Mouse (Mus musculus) cerebellum, adult 8-10 months (tissue): ENCODE results near the gene Pebp1.

Experiments
- DNase-seq: peaks from one replicate; pipeline ENCODE4 v3.0.0; 2022

Gene Pebp1

DNA sequence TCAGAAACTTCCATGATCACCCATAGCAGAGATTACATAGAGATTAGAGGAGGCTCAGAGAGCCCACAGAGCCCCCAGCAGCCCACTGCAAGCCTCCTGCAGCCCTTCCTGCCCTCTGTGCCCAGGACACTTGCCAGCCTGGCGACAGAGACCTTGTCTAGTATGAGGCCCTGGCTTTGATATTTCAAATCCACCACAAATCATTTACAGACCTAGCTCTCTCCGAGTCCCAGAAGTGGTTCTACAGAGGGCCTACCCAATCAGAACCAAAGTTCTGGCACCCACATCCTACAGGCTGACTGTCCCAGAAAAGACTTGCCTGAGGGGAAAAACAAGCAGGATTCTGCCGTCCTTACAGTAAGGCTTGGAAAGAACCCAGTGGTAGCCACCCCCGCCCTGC is 2.2 kb downstream of the Pebp1 start:
- DNase-seq: no peak

DNA sequence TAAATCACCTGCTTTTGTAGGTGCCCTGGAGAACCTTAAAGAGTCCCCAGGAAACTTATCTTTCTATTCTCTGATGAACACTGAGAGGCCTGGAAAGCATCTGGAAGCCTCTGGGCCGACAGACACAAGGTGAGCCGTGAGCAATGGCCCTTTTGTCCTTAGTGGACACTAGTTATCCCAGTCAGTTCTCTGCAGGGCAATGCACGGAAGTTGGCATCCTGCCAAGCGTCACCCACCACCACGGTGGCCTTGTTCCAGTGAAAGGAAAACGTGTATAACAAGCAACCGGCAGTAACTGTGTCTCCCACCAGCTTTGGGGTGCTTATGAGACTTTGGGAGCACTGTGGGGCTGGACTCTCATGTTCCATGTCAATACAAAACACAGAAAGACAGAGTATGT is 2.7 kb downstream of the Pebp1 start:
- DNase-seq: no peak

DNA sequence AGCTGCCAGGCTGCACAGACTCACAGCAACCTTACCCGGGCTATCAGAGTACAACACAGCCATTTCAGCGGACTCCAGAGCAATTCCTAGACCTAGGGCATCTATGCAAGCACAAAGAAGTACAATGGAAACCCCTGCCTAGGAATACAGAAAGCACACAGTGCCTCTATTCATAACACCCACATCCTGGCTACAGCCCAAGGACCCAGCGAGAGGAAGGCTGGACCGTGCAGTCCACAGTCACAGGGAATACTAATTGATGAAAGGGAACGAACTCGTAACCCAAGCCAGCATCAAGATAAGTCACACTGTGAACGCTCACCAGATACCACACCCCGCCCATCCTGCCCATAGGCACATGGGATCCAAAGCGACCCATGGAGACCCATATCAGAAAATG is 3.4 kb downstream of the Pebp1 start:
- DNase-seq: no peak

DNA sequence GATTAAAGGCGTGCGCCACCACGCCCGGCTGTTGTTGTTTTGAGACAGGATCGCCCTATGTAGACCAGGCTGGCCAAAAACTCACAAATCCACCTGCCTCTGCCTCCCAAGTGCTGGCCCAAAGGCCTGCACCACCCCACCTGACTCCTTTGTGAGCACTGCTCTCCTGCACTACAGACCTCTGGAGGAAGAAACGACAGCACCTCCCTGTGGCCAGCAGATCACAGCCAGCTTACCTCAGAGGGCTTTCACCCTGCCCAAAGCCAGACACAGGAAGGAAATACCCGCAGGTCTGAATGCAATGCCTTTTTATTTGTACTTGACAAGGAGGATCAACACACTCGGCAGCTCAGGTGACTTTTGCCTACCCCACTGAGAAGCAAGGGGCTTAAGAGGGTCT is 5.1 kb downstream of the Pebp1 start:
- DNase-seq: no peak

DNA sequence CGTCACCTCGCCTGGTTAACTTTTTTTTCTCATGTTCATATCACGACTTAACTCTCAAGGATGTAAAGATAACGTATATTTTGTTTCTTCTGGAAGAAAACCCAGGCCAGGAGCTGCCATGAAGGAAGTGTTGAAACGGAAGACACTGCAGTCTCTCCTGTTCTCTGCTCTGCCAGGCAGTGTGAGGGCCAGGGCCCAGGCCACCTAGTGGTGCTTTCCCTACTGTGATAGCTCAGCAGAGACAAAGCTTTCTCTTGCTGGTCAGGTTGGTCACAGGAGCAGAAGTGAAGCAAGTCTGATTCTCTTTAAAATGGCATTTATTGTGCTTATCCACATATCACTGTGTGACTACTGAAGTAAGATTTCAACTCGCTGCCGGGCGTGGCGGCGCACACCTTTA is 5.9 kb downstream of the Pebp1 start:
- DNase-seq: no peak

DNA sequence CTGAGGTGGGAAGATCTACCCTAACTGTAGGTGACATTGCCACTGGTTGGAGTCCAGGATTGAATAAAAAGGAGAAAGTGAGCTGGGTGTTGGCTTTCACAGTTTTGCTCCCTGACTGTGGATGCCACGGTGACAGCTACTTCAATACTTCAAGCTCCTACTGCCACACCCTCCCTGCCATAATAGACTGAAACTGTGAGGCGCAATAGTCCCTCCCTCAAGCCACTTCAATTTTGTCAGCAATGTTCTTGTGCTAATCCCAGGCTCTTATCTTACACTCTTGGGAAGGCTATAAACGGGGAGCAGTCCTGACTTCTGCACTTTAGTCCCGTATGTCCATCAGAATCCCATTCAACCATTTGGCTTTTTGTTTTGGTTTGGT is 7.8 kb downstream of the Pebp1 start:
- DNase-seq: no peak

DNA sequence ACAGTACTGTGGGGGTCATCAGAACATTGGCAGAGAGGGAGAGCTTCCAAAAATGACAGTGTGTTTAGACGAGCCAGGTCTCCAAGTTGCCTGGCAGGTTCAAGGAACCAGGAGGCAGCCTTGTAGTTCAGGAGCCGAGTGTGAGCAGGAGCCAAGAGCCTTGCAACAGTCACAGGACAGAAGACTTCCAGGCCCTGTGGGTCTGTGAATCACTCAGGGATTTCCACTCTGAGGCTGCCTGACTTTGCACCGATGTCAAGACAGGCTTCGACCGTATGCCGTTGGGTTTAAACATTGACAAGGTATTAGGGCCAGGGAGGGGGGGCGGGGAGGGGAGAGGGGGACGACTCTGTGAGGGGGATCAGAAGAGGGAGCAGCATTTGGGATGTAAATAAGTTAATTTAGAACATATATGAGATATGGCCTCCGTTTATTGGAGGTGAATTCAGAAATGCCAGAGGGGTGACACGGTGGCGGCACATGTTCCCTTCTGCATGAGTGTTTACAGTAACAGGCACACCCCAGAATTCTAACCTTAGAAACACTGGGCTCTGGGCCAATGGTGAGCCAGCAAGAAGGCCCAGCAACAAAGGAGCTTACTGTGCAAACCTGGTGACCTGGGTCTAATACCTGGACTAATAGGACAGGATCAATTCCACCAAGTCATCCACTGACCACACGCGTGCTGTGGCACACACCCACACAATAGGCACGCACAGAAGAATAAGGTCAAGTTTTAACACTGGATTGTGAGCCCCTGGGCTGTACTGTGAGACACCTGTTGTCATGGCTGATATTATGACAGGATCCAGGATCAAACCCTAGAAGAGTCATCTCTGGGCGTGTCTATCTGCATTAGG is 8.4 kb downstream of the Pebp1 start:
- DNase-seq: no peak

DNA sequence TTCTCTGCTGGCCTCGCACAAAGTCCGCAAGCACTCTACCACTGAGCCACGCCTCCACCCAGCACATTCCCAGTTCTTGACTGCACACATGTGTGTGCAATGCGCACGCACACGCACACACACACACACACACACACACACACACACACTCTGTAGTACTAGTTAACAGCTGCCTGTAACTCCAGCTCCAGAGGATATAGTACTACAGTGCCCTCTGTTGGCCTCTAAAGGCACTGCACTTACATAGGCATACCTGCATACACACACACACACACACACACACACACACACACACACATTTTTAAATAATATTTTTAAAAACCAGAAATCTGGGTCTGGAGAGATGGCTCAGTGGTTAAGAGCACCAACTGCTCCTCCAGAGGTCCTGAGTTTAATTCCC is 9.6 kb downstream of the Pebp1 start:
- DNase-seq: no peak

DNA sequence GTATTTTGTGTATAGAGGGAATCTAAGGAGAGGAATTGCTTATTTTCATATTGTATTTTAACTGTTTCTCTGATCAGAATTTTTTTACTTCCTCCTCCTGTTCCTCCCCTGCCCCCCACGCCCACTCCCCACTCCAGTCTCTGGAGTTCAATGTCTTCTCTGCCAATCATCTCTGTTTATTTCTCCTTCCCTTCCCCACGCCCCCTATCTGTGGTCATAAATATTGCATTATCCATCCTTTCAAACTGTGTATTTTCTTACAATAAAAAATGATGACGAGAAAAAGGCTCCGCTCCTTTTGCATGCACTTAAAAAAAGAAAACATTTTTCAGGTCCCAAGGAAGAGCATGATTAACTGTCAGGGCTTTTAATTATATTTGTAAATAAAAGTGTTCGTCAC is 12.6 kb downstream of the Pebp1 start:
- DNase-seq: no peak

DNA sequence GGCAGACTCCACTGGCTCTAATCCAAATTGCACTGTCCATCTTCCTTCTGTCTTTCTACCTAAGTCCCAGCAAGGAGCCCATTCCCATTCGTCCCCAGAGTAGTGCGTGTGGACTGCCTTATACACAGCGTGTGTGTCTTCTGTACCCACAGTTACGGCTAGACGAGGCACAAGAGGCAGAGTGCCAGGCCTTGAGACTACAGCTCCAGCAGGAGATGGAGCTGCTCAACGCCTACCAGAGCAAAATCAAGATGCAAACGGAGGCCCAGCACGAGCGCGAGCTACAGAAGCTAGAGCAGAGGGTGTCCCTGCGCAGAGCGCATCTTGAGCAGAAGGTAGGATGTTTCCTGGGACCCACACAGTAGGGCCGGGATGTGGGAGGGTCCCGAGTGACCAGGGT is 15.5 kb downstream of the Pebp1 start:
- no peak for DNase-seq

DNA sequence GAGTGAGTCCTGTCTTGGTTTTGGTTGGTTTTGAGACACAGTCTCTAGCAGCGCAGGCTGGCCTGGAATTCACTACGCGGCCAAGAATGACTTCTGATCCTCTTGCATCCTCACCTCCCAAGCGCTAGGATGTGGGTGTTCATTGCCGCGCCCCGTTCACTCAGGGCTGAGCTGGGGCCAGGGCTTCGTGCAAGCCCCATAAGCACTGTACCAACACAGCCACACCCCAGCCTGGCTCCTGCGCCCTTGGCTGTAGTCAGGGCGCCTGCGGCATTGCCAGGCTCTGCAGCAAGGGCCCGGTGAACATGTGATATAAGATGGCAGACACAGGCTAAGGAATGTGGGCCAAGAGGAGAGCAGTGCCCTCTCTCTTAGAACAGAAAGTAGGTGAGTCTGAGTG is 18.0 kb downstream of the Pebp1 start:
- no peak for DNase-seq

DNA sequence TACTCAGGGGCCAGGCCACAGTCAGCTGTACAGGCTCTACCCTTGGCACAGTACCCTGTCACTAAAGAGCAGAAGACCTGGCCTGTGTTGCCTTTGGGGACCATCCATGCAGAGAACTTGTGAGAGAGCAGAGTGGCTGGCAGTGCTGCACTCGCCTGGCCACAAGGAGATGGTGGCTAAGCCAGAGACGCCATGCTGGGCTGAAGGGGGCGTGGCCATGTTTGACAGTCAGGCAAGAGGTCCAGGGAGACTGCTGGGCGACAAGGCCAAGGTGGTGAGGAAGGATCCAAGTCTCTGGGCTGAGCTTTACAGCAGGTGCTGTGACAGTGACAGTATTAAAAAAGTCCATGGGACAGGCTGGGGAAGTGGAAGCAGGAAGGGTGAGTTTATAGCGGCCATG is 18.7 kb downstream of the Pebp1 start:
- no peak for DNase-seq

DNA sequence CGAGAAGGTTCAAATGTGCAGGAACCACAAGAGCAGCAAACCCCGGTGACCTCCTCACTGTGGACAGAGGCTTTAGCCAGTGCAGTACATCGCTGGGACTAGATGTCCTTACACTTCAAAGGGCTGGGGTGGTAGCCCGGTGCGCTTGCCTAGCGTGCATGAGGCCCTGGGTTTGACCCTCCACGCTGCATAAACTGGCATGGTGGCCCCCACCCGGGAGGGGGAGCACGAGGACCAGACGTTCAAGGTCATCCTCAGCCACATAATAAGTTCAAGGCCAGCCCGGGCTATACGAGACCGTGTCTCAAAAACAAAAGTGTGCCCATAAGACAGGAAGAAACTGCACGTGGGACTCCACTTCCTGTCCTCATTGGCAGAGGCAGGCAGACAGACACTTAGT is 19.5 kb downstream of the Pebp1 start:
- DNase-seq: no peak

DNA sequence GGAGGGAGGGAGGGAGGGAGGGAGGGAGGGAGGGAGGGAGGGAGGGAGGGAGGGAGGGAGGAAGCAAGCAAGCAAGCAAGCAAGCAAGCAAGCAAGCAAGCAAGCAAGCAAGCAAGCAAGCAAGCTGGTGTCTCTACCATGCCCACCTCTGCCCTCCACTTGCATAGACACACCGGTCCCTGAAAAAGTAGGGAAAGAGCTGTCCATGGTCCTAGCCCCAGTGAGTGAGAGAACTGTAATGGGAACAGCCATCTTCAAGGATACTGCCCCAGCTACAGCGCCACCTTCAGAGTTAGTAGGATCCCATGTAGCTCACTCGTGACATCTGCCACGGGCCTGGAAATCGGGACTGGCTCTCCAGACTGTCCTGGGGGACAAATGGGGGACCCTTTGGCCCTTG is 22.7 kb downstream of the Pebp1 start:
- DNase-seq: no peak

DNA sequence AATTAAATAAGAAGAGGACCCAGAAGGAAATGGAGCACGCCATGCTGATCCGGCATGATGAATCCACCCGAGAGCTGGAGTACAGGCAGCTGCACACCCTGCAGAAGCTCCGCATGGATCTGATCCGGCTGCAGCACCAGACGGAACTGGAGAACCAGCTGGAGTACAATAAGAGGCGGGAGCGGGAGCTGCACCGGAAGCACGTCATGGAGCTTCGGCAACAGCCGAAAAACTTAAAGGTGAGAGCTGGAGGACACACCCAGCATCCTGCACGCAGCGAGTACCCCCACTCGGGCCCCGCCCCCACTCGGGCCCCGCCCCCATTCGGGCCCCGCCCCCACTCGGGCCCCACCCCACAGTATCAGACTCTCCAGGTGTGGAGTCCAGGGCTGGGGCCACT is 23.9 kb downstream of the Pebp1 start:
- DNase-seq: no peak

DNA sequence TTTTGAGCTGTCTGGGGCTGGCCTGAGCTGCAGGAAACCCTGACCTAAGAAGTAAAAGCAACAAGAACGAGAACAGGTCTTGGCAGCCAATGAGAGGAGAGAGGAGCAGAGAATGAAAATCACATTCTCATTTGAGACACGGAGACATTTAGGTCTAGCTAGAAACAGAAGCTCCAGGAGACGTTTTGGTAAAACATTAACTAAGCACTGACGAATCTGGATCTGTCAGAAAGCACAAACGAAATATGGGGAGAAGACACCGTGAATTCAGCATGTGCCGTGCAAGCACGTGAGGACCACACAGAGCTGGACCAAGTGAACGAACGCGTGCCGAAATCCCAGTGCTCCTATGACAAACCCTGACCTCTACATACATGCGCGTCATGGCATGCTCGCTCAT is 29.1 kb downstream of the Pebp1 start:
- DNase-seq: no peak

DNA sequence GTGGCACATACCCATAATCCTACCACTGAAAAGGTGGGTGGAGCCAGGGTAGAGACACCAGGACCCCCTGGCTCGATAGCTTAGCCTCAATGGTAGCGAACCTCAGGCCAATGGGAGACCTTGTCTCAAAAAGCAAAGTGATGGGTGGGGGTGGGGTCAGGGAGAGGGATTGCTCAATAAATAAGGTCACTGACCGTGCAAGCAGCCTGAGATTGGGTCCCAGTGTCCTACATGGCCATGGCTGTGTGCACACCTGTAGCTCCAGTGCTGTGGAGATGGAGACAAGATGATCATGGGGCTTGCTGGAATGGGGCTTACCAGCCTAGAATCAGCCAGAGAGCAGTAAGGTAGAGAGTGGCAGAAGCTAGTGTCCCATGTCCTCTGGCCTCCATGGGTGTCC is 35.7 kb downstream of the Pebp1 start:
- no peak for DNase-seq

DNA sequence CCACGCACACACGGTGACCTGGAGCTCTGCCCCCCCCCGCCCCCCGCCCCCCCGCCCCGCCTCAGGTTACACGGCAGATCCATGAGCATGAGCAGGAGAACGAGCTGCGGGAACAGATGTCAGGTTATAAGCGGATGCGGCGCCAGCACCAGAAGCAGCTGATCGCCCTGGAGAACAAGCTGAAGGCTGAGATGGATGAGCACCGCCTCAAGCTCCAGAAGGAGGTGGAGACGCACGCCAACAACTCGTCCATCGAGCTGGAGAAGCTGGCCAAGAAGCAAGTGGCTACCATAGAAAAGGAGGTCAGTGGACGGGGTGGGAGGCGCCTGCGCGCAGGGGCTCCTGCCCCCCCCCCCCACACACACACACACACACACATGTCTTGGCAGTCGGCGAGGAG is 36.6 kb downstream of the Pebp1 start:
- no peak for DNase-seq

DNA sequence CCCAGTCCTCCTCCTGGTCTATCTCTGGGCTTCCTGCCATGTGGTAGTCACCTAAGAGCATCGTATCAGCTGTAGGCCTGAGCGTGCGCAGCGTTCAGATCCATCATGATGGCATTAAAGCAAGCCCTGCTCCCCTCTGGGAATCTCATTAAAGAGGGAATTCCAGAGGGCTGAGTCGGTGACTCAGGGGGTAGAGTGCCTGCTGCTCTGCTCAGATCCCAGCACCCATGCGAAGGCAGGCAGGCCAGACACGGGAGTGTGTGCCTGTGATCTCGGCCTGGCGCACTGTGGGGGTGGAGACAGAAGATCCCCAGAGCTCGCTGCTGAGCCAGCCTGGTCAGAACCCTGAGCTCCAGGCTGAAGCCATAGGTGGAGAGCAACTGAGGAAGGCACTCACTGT is 39.1 kb downstream of the Pebp1 start:
- no peak for DNase-seq

DNA sequence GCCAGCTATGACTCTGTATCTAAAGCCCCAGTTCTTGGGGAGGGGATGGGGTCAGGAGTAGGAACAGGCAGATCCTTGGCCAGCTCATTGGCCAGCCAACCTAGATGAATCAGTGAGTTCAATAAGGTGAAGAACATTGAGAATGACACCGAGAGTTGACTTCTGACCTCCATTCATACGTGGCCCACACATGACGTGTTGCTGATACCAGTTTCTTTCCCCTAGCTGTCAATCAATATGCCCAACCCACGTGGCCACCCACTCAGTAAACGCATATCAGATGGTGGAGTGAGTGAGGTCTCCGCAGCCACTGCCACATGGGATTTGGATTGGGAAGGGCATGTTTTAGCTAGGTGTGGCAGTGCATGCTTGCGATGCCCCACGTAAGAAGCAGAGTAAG is 42.3 kb downstream of the Pebp1 start:
- DNase-seq: no peak

DNA sequence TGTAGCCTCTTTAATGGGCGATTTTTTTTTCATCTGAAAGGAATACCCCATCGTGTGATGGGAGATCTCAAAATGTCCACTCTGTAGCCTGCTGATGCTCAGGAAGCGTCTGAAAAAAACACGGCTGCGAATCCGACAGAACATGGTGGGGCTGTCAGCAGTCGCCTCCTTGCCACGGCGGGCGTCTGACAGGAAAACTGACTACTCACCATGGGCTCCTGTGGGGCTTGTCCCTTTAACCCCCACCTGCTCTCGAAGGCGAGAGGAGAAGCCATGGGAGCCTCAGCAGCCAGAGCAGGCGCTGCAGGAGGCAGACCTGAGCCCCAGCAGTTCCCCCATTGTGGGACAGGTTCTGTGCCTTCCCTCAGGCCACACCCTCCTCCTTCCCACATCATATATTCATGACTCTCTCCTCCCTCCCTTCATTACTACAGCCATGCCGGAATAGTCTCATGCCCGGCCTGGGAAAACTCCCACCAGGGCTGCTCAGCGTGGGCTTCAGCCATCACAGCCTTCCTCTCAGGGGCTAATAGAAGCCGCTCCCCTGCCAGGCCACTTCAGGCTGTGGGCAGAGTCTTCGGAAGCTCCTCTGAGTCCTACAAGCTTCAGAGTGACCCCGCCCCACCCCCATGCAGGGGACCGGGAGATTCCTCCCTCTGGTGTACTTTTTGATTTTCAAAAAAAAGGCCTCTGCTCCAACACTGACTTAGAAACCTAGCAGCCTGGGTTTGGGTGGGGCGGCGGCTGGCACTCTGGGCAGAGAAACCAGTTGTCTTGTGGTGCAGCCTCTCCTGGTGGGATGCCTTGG is 44.5 kb downstream of the Pebp1 start:
- DNase-seq: peak; percentile 44

DNA sequence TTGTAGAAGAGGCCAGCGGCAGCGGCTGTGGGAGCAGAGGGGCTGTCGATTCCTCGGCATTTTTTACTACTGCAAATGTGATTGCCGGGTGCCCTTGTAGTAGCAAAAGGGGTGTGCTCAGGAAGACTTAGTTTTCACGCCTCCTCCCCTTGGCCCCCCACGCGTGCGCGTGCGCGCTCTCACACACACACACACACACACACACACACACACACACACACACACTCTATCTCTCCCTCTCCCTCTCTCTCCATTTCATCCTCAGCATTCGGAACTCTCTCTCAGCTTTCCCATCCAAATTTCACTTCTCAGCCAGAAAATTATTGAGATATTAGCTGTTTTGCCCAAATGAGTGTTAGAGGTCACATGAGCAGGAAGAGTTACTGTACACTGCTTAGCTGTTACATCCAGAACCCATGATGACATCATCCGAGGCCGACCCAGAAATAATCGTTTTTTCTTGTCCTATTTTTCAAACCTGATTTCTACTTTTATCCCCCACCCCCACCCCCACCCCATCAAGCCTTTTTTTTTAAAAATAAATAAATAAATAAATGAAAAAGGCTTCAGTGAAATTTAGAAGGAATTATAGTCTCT is 45.4 kb downstream of the Pebp1 start:
- DNase-seq: peak; percentile 63

DNA sequence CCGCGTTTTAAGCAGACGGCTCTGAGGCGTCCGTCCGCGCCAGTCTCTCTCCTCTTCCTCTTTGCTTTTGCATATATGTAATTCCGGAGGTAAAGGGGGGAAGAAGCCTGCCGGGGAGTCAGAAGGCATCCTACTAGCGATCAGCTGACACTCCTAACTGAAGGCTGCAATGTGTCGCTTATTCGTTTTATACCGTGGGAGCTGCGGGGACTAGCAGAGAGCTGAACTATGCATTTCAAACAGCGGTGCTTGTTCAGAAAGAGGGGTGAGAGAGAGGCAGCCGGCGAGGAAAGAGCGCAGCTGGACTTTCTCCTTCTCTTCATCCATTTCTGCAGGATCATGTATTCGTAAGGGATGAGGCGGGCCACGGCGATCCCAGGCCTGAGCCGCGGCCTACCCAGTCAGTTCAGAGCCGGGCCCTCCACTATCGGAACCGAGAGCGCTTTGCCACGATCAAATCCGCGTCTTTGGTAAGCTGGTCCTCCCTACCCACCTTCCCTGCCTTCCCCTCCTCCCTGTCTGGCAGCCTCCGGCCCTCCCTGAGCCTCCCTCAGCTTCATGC is 46.6 kb downstream of the Pebp1 start:
- peak; percentile 63 for DNase-seq

DNA sequence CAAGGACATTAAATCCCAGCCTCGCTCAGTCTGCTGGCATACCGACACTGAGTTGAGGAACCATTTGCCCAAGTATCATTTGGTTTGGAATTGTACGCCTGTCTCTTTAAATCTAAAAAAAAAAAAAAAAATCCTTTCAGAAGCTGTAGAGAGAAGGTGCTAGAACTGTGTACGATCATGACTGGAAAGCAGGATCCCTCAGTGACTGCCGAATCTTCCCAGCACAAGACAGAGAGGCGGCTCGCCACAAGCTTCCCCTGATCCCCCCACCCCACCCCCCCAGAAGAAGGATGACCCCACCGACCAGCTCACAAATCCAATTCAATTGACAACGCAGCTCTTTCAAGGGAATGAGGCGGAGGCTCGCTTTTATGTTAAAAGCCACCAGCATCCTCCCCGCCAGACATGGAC is 47.1 kb downstream of the Pebp1 start:
- DNase-seq: no peak
